Mouse (Mus musculus) right cerebral cortex, postnatal 25 days (tissue): ENCODE results near the gene Plce1.

Experiments
- DNase-seq: peaks from one replicate; pipeline ENCODE4 v3.0.0; 2022

Gene Plce1

GRCm38 (mm10) chr19:38644871-38645595 lies 164.1 kb downstream of the Plce1 start:
- no peak for DNase-seq

GRCm38 (mm10) chr19:38657980-38658379 lies 177.1 kb downstream of the Plce1 start:
- no peak for DNase-seq

GRCm38 (mm10) chr19:38665398-38665797 lies 184.5 kb downstream of the Plce1 start:
- DNase-seq, result no peak

GRCm38 (mm10) chr19:38672015-38672600 lies 191.2 kb downstream of the Plce1 start:
- DNase-seq, result no peak

GRCm38 (mm10) chr19:38673936-38674335 lies 193.0 kb downstream of the Plce1 start:
- DNase-seq, result no peak

GRCm38 (mm10) chr19:38678655-38679054 lies 197.7 kb downstream of the Plce1 start:
- no peak for DNase-seq

GRCm38 (mm10) chr19:38679520-38679919 lies 198.6 kb downstream of the Plce1 start:
- DNase-seq, result no peak

- no peak for DNase-seq
Measured at GRCm38 (mm10) chr19:38687326-38687725, 206.4 kb downstream of the Plce1 start.

GRCm38 (mm10) chr19:38688741-38689507 lies 208.0 kb downstream of the Plce1 start:
- DNase-seq, result no peak

- DNase-seq, result no peak
Measured at GRCm38 (mm10) chr19:38690276-38690675, 209.4 kb downstream of the Plce1 start.

- no peak for DNase-seq
Measured at GRCm38 (mm10) chr19:38691533-38691932, 210.6 kb downstream of the Plce1 start.

GRCm38 (mm10) chr19:38693331-38693730 lies 212.4 kb downstream of the Plce1 start:
- DNase-seq, result no peak

GRCm38 (mm10) chr19:38693769-38694168 lies 212.9 kb downstream of the Plce1 start:
- no peak for DNase-seq

- no peak for DNase-seq
Measured at GRCm38 (mm10) chr19:38701776-38702175, 220.9 kb downstream of the Plce1 start.

- DNase-seq, result no peak
Measured at GRCm38 (mm10) chr19:38704742-38705141, 223.8 kb downstream of the Plce1 start.

GRCm38 (mm10) chr19:38705244-38705643 lies 224.3 kb downstream of the Plce1 start:
- DNase-seq, result no peak

- DNase-seq, result no peak
Measured at GRCm38 (mm10) chr19:38706449-38706848, 225.5 kb downstream of the Plce1 start.

GRCm38 (mm10) chr19:38709376-38709775 lies 228.5 kb downstream of the Plce1 start:
- no peak for DNase-seq

GRCm38 (mm10) chr19:38721808-38722207 lies 240.9 kb downstream of the Plce1 start:
- no peak for DNase-seq

- no peak for DNase-seq
Measured at GRCm38 (mm10) chr19:38722982-38723381, 242.1 kb downstream of the Plce1 start.

- no peak for DNase-seq
Measured at GRCm38 (mm10) chr19:38723969-38724368, 243.1 kb downstream of the Plce1 start.

GRCm38 (mm10) chr19:38728842-38729241 lies 247.9 kb downstream of the Plce1 start:
- no peak for DNase-seq

- DNase-seq, result no peak
Measured at GRCm38 (mm10) chr19:38729264-38729663, 248.4 kb downstream of the Plce1 start.

GRCm38 (mm10) chr19:38744546-38744945 lies 263.6 kb downstream of the Plce1 start:
- no peak for DNase-seq
